Mouse (Mus musculus) embryonic fibroblast, embryonic 13.5 days (primary cell): Measurements from ENCODE around the gene Pspn. TPM values are rescaled to one million over a fixed set of nuclear protein-coding genes. Genes with fewer than 3 reads are reported as not detected.

Experiments
- H3K27ac ChIP-seq: 2 replicates; pipeline ENCODE4 v1.5.1; 2012; ENCODE audit warnings: low read length, control low read depth, inconsistent platforms; ENCODE audit not compliant: insufficient read depth
- H3K4me1 ChIP-seq: 2 replicates; pipeline ENCODE4 v1.6.1; 2011; ENCODE audit warnings: low read length; ENCODE audit not compliant: control insufficient read depth, insufficient read depth
- H3K4me3 ChIP-seq: 2 replicates; pipeline ENCODE4 v1.5.1; 2011; ENCODE audit warnings: mild to moderate bottlenecking, control low read depth, low read length; ENCODE audit not compliant: insufficient read depth
- CTCF ChIP-seq: IDR thresholded peaks from 2 replicates; pipeline ENCODE4 v1.5.1; 2011; ENCODE audit warnings: mild to moderate bottlenecking, control low read depth, low read length, moderate library complexity, borderline replicate concordance; ENCODE audit not compliant: insufficient read depth
- POLR2A ChIP-seq: IDR thresholded peaks from 2 replicates; pipeline ENCODE4 v1.6.1; 2011; ENCODE audit warnings: low read depth, mild to moderate bottlenecking, control low read depth, low read length, moderate library complexity
- polyA plus RNA-seq: library from polyadenylated mRNA; stranded (reverse); fragments of >200 nt; gene quantifications from 2 replicates; pipeline ENCODE4 v1.2.4, GENCODE M21; 2011; ENCODE audit warnings: low read depth; ENCODE audit not compliant: missing spikeins, insufficient read length

The Pspn gene
- polyA plus RNA-seq, 1 experiment = not detected

DNA sequence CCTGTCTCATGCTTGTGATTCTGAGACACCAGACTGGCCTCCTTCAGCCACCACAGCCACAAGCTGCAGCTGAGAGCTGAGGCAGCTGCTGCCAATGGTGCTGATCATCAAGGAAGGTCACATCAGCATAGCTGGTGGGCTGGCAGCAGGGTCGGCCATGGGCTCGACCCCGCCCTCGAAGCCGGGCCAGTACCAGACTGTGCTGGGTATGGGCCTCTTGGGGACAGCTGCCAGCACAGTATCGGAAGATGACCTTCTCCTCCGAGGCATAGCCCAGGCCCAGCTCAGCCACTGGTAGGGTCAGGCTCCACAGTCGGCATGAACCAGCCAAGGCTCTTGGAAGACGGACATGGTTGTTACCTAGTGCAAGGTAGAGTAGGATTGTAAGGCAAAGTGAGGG, 404 bp downstream of the Pspn start:
- no peak overlapping the region for H3K27ac ChIP-seq
- peaks cover 11% of the 10 kb centered on the region for H3K4me1 ChIP-seq
- TF ChIP-seq POLR2A (no peak), CTCF (no peak)
- H3K4me3 ChIP-seq = no peak overlapping the region

DNA sequence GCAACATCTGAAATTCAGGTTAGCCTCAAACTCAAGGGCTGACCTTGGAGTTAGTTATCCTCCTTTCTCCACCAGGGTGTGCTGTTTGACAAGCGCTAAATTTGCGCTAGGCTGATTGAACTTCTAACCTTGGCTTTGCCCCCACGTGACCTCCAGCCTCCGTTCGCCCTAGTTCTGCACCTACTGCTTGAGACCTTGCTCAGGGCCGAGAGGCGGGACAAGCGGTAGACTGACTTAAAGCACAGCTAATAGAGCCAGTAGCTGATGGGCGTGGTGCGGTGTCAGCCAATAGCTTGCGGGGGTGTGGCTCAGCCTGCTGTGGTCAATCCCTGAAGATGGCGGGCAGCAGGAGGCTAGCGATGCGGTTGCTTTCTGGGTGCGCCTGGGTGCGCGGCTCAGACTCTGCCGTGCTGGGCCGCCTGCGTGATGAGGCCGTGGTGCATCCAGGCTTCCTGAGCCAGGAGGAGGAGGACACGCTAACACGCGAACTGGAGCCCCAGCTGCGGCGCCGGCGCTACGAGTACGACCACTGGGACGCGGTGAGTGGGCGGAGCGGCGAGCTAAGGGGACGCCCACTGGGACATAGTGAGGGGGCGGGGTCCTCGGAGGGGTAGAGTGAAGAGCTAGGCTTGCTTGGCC, 2.7 kb downstream of the Pspn start, which contains the start of gene Alkbh7:
Gene Alkbh7, plus strand, starts transcription at position 311 of the 639 bp plus-strand sequence.
- Histone ChIP-seq H3K27ac (no peak within 1 kb of the TSS), H3K4me1 (peaks cover 11% of the 10 kb centered on the region), H3K4me3 (peak within 1 kb of the TSS; percentile 63)
- TF ChIP-seq CTCF = no peak
- peak; percentile 82 for TF ChIP-seq POLR2A

DNA sequence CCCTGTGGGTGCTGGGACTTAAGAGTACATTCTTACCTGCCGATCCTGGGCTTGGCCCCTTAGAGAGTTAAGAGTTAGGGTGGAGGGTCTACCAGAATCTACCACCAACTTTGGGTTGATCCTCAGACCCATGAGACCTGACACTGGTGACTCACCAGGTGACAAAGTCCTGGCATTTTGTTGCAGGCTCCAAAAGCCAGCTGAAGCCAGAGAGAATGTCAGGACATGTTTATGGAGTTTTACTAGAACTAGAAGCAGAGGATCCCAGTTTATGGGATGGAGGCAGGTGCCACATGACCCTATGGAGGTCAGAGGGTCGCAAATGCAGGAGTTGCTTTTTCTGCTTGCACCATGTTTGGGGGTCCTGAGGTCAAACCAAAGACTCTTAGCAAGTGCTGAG, 3.3 kb downstream of the Pspn start:
- H3K4me1 ChIP-seq = peaks cover 9% of the 10 kb centered on the region
- H3K4me3 ChIP-seq = no peak overlapping the region
- no peak for TF ChIP-seq CTCF
- no peak for TF ChIP-seq POLR2A
- H3K27ac ChIP-seq = no peak overlapping the region

DNA sequence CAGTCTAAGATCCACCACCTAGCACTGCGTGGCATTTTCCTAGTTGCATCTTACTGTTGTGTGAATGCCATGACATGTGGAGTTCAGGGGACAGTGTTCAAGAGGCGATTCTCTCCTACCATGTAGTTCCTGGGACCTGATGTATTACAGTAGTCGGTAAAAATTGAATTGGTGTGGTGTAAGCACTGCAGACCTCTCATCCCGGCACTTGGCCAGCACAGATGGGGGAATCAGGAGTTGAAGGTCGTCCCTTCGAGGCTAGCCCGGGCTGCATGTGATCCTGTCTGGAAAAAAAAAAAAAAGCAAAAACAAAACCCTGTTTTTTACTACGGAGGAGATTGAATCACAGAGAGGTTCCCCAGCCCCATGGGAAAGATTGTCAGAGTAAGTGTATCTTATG, 4.8 kb downstream of the Pspn start:
- Histone ChIP-seq H3K4me3 (no peak overlapping the region), H3K4me1 (0 out of 2 replicates have a peak, but pooled peaks cover 2% of the 10 kb centered on the region), H3K27ac (no peak overlapping the region)
- TF ChIP-seq POLR2A (no peak), CTCF (no peak)

DNA sequence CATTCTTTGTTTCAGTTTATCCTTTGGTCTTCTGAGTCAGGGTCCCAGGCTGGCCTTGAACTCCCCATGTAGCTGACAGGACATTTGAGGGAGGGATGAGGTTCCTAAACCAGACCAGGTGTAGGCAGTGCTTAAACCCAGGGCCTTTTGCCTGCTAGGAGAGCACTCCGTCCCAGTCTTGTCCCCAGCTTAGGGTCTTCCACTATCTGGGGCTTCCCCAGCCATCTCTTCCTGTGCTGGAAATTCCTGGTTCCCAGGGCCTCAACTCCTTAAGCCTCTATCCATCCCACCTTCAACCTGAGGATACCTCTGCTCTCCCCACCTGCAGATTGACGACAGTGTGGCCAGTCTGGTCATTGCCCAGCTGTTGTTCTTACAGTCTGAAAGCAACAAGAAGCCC, 8.9 kb downstream of the Pspn start:
- TF ChIP-seq POLR2A = no peak
- peak overlapping the region; percentile 66 for H3K4me3 ChIP-seq
- no peaks in the 10 kb centered on the region for H3K4me1 ChIP-seq
- no peak overlapping the region for H3K27ac ChIP-seq

DNA sequence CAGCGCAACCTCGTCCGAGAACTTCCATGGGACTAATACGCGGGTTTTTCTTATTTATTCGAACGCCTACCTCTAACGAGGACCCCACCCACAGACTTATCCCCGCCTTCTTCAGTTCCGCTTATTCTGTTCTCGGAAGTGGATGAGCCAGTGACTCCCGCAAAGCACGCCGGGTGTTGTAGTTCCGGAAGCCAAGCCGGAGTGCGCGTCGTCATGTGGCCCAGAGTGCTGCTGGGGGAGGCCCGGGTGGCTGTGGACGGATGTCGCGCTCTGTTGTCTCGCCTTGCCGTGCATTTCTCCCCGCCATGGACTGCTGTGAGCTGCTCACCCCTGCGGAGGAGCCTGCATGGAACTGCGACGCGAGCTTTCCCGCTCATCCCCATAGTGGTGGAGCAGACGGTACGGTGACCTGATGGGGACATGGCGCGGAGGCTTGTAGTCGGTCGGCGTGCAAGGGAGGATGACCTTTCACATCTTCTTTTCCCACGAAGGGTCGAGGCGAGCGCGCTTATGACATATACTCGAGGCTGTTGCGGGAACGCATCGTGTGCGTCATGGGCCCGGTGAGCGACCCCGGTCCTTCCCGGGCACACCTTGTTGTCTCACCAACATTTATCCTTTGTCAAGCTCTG, 9.6 kb downstream of the Pspn start, which contains the start of gene Clpp:
Gene Clpp, plus strand, starts transcription at position 191 of the 632 bp plus-strand sequence.
- H3K27ac ChIP-seq = peak within 1 kb of the TSS; percentile 34; the same call in 1 of the 2 replicates
- peak within 1 kb of the TSS; percentile 66 for H3K4me3 ChIP-seq
- no peaks in the 10 kb centered on the region for H3K4me1 ChIP-seq
- TF ChIP-seq POLR2A (peak; percentile 96), CTCF (no peak)

DNA sequence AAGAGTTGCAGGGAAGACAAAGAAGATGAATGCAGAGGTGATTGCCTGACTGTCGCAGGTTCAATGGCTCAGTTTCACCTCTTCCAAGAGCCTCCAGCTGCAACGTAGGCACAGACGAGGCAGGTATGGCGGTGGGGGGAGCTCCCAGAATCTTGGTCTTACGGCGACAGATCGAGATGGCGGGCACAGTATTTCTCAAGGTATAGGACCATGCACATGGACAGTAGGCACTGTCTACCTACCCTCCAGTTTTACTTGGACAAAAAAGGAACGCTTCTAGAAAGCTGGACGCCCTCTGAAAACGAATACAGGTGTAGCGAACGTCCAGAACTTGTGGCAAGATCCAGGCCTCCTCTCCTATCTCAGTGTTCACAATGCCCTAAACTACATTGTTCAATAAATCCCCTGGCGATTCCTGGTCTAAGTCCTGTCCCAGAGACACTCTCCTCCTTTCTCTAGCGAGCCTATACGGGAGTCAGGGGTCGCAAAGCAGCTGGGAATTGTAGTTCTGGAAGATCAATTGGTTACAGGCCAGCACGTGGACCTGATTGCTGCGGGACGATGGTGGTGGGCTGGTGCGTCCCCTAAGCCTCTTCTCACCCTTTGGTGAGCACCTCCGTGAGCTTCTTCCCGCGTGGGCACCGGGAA, 10.2 kb downstream of the Pspn start:
- H3K4me1 ChIP-seq = no peaks in the 10 kb centered on the region
- TF ChIP-seq POLR2A (peak; percentile 76; the same call in 1 of the 2 replicates), CTCF (no peak)
- peak overlapping the region; percentile 66 for H3K4me3 ChIP-seq
- peak overlapping the region; percentile 34; the same call in 1 of the 2 replicates for H3K27ac ChIP-seq

DNA sequence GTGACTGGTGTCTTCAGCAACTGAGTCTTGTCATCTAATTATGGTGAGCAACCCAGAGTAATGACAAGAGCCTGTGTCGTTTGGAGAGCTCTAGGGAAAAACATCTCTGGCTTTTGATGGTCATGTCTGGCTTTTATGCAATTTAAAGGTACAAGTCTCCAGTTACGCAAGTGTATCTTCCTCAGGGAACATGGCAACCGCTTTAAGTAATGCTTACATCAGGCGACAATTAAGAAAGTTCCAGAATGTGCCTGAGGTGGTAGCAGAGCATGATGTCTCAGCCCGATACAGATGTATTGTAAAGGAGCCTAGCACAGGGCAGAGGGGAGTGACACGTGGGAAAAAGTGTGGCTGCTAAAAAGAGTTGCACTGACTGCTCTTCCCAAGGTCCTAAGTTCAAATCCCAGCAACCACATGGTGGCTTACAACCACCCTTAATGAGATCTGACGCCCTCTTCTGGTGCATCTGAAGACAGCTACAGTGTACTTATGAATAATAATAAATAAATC, 10.8 kb downstream of the Pspn start:
- no peak overlapping the region for H3K27ac ChIP-seq
- TF ChIP-seq CTCF (no peak), POLR2A (no peak)
- no peak overlapping the region for H3K4me3 ChIP-seq
- H3K4me1 ChIP-seq = no peaks in the 10 kb centered on the region

DNA sequence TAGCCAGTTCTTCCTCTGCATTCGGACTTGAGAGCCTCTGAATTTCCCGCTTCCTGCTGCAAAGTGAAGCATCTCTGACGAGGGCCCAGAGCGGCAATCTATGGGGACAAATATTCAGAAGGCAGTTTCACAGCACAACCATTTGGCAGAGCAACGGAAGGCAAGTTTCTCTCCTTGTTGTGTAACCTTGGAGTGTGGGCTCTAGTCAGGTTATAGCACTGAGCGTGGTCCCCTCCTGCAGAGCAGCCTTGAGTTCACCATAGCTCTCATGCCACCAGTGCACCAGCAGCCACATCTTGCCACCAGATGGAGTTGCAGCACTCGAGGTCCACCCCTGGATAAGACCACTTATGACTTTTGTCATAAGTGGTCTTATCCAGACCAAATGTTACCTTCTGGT, 11.4 kb downstream of the Pspn start:
- H3K4me3 ChIP-seq = no peak overlapping the region
- no peak for TF ChIP-seq CTCF
- TF ChIP-seq POLR2A = no peak
- no peaks in the 10 kb centered on the region for H3K4me1 ChIP-seq

More for the DNA sequence above, 11.4 kb downstream of the Pspn start:
- no peak overlapping the region for H3K27ac ChIP-seq
